Mouse (Mus musculus) E14TG2a.4 (cell line): ENCODE data around the gene Olfr1386.
"Not testable (repeated sequence)": the region's sequence is repeated elsewhere in the genome, so short reads cannot be mapped to it uniquely, and the experiment has no call there.

Experiments used
- H3K27me3 ChIP-seq: 2 replicates; pipeline ENCODE4 v1.6.1; 2014; ENCODE audit warnings: low read length, control low read depth; ENCODE audit not compliant: insufficient read depth
- H3K36me3 ChIP-seq: 2 replicates; pipeline ENCODE4 v1.6.1; 2014; ENCODE audit warnings: low read length, control low read depth; ENCODE audit not compliant: insufficient read depth
- H3K4me1 ChIP-seq: replicated peaks from 2 replicates; pipeline ENCODE4 v1.6.1; 2014; ENCODE audit warnings: low read depth, low read length, control low read depth
- H3K4me3 ChIP-seq: replicated peaks from 2 replicates; pipeline ENCODE4 v1.5.1; 2014; ENCODE audit warnings: mild to moderate bottlenecking, low read length
- H3K9me3 ChIP-seq: 2 replicates; pipeline ENCODE4 v1.6.1; 2014; ENCODE audit warnings: low read length, control low read depth
- CTCF ChIP-seq: conservative IDR thresholded peaks from 2 replicates; pipeline ENCODE4 v1.5.1; 2014; ENCODE audit warnings: low read length
- NANOG ChIP-seq: IDR thresholded peaks from 2 replicates; pipeline ENCODE4 v1.6.1; 2014; ENCODE audit warnings: borderline replicate concordance, low read length, mixed read lengths
- POU5F1 ChIP-seq: IDR thresholded peaks from 2 replicates; pipeline ENCODE4 v1.6.1; 2014; ENCODE audit warnings: low read length, borderline replicate concordance

The Olfr1386 gene

DNA sequence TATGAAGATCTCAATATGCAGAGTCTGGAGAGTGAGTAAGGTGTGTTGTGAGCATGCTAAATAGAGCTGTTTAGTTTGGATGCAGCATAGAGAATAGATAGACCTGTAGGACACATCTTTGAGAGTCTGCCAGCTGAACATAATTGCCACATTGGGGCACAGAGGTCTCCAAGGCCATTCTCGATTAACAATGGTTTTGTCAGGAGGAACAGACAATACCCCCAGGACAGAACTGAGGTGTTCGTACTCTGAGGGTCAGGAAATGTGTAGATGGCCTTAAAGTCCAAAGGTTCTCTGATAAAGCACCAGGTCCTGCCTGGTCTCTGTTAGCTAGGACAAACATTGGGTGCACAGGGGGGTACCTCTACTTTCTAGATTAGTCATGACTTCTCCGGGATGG, at the start of gene Olfr1386:
Olfr1386 (plus strand) TSS at position 301 of the 400 bp plus-strand sequence.
- H3K4me1 ChIP-seq, H3K27me3 ChIP-seq, H3K4me3 ChIP-seq, H3K9me3 ChIP-seq, H3K36me3 ChIP-seq: not testable (repeated sequence)

- TF ChIP-seq NANOG (no peak), CTCF (no peak), POU5F1 (no peak)
- H3K4me3 ChIP-seq: no peak within 1 kb of the TSS
- no peaks in the 10 kb centered on the region for H3K4me1 ChIP-seq
- no peaks in the 10 kb centered on the region for H3K36me3 ChIP-seq
- no peaks in the 10 kb centered on the region for H3K27me3 ChIP-seq
- no peaks in the 10 kb centered on the region for H3K9me3 ChIP-seq
Observed at GRCm38 (mm10) chr11:49422767-49423166, 42.1 kb upstream of the Olfr1386 start, which contains the start of gene Olfr1389. Gene Olfr1389, plus strand, starts transcription at chr11:49423067.

DNA sequence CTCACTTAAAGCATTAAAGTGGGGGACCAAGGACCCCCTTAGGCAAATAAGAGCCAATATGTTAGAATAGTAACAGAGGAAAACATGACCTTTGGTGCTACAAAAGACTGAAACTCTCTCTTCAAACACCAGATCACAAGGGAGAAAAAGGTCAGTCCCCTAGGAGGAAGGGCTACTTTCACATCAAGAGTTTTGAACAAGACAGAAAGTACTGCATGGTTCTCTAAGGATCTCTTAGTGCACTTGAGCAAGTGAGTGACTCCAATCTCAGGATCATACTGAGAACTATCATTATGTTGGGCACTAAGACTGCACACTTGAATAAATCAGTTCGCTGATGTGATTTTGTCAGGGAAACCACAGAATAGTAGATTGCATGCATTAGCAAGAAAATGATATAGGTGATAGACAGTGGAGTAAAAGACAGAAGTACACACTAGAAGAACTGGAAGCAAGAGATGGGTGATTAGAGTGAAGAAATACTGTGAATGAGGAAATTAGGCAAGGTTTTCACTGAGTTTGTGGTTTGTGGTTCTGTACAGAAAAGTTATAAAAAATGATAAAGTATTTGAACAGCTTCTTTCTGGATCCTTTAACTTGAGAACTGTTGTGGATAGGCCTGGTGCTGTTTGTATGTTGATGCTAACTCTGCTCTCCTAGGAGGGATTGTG, 39.5 kb upstream of the Olfr1386 start:
- TF ChIP-seq POU5F1 (no peak), NANOG (no peak), CTCF (no peak)
- H3K9me3 ChIP-seq: no peaks in the 10 kb centered on the region
- no peaks in the 10 kb centered on the region for H3K4me1 ChIP-seq
- H3K27me3 ChIP-seq: no peaks in the 10 kb centered on the region
- H3K36me3 ChIP-seq: no peaks in the 10 kb centered on the region
- H3K4me3 ChIP-seq: no peak overlapping the region

DNA sequence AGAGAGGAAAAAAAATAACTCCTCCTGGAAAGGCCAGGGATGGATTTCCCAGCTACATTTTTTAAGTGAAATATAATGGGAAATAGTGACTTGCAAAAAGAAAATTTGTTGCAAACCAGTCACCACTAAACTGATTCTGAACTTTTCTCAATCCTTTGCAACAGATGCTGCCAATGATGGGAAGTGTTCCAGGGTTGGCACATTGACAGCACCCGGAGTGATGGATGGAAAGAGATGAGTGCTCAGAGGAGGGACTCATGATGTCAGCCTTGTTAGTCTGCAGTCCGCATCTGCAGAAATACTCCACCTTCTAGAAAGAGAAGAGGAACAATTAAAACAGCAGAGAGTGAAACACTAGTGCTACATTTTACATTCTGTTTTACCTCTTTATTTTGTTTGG, 35.2 kb upstream of the Olfr1386 start:
- peaks cover 8% of the 10 kb centered on the region for H3K9me3 ChIP-seq
- H3K36me3 ChIP-seq: no peaks in the 10 kb centered on the region
- H3K4me3 ChIP-seq: no peak overlapping the region
- no peak for TF ChIP-seq POU5F1
- no peak for TF ChIP-seq NANOG
- TF ChIP-seq CTCF: no peak
- no peaks in the 10 kb centered on the region for H3K4me1 ChIP-seq
- no peaks in the 10 kb centered on the region for H3K27me3 ChIP-seq

- H3K9me3 ChIP-seq: peaks cover 8% of the 10 kb centered on the region
- no peaks in the 10 kb centered on the region for H3K27me3 ChIP-seq
- no peaks in the 10 kb centered on the region for H3K4me1 ChIP-seq
- H3K4me3 ChIP-seq: no peak within 1 kb of the TSS
- no peaks in the 10 kb centered on the region for H3K36me3 ChIP-seq
- no peak for TF ChIP-seq NANOG
- no peak for TF ChIP-seq CTCF
- no peak for TF ChIP-seq POU5F1
Observed at GRCm38 (mm10) chr11:49436411-49436810, 28.4 kb upstream of the Olfr1386 start, which contains the start of gene Olfr1388. Gene Olfr1388, plus strand, starts transcription at chr11:49436624.

DNA sequence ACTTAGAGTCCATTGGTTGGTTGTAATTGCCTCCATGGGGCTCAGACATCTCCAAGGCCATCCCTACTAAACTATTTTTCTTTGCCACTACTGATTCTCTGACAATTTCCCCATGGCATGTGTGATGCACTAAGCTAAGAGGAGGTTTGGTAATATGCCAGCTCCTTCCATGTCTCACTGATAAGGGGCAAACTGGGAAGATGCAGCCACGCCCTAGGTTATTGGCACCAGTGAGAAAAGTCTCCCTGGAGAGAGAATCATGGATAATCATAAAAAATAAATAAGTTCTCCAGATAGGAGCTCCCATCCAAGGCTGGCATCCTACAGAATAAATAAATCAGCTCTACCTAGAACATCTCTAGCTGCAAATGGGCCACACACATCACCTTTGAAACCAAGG, 9.8 kb upstream of the Olfr1386 start, which contains the start of gene Olfr1387:
Olfr1387 (plus strand) TSS at position 301 of the 400 bp plus-strand sequence.
- no peak for TF ChIP-seq POU5F1
- no peak for TF ChIP-seq NANOG
- TF ChIP-seq CTCF: no peak

DNA sequence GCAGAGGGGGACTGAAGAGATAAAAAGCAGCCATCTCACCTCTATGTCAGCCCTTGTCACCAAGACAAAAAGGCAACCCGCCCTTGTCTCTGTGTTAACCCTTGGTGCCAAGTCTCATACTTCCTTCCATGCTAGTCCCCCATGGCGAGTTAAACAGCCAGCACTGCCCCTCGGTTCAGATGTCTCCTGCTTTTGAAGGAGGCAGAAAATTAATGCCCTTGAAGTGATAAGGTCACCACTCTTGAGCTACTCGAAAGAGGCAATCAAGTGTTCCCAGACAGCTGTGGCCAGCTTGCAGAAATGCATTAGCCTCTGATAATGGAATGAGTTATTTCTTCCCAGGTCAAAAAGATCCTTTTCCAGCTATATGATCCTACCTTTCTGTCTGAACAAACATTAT, 21.1 kb downstream of the Olfr1386 start:
- no peak for TF ChIP-seq NANOG
- TF ChIP-seq CTCF: no peak
- TF ChIP-seq POU5F1: no peak
- no peak overlapping the region for H3K4me3 ChIP-seq
- no peaks in the 10 kb centered on the region for H3K9me3 ChIP-seq
- no peaks in the 10 kb centered on the region for H3K36me3 ChIP-seq
- H3K27me3 ChIP-seq: no peaks in the 10 kb centered on the region
- H3K4me1 ChIP-seq: no peaks in the 10 kb centered on the region

More for the DNA sequence above, 9.8 kb upstream of the Olfr1386 start, which contains the start of gene Olfr1387:
- Histone ChIP-seq H3K4me1 (no peaks in the 10 kb centered on the region), H3K36me3 (no peaks in the 10 kb centered on the region), H3K9me3 (peaks cover 19% of the 10 kb centered on the region), H3K27me3 (no peaks in the 10 kb centered on the region), H3K4me3 (no peak within 1 kb of the TSS)

DNA sequence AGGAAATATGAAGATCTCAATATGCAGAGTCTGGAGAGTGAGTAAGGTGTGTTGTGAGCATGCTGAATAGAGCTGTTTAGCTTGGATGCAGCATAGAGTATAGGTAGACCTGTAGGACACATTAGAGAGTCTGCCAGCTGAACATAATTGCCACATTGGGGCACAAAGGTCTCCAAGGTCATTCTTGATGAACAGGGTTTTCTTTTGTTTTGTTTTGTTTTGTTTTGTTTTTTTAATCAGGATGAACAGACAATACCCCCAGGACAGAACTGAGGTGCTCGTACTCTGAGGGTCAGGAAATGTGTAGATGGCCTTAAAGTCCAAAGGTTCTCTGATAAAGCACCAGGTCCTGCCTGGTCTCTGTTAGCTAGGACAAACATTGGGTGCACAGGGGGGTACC, 23.9 kb downstream of the Olfr1386 start, which contains the start of gene Olfr1385:
Olfr1385 (plus strand) TSS at position 301 of the 400 bp plus-strand sequence.
- H3K27me3 ChIP-seq, H3K4me1 ChIP-seq, H3K4me3 ChIP-seq, H3K36me3 ChIP-seq, H3K9me3 ChIP-seq: not testable (repeated sequence)

DNA sequence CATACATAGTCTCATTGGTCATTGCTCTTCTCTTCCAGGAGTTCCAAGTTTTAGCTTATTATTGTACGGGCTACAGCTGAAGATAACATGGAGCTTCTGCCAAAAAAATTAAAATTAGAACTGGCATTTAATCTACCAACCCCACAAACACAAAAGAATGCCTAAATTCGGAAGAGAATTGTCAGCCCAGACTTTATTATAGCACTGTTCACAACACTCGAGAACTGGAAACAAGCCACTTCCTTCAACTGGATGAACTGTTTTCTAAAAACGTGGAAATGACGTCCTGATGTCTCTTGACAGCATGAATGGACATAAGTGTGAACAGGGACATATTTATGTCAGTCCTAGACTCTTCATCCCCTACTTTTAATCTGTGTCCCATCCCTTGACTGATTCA, 53.2 kb downstream of the Olfr1386 start:
- H3K27me3 ChIP-seq: no peaks in the 10 kb centered on the region

More for the DNA sequence above, 53.2 kb downstream of the Olfr1386 start:
- Histone ChIP-seq H3K4me1 (no peaks in the 10 kb centered on the region), H3K36me3 (no peaks in the 10 kb centered on the region), H3K9me3 (no peaks in the 10 kb centered on the region), H3K4me3 (no peak overlapping the region)
- TF ChIP-seq CTCF: no peak
- TF ChIP-seq POU5F1: no peak
- no peak for TF ChIP-seq NANOG
